Mouse (Mus musculus) 3T3-L1 (cell line): Measurements from ENCODE around the gene Kdm1b.

ENCODE experiments used
- DNase-seq: peaks from one replicate; pipeline ENCODE4 v3.0.0-alpha.2; 2015; ENCODE audit warnings: low read depth, low spot score

The Kdm1b gene

DNA sequence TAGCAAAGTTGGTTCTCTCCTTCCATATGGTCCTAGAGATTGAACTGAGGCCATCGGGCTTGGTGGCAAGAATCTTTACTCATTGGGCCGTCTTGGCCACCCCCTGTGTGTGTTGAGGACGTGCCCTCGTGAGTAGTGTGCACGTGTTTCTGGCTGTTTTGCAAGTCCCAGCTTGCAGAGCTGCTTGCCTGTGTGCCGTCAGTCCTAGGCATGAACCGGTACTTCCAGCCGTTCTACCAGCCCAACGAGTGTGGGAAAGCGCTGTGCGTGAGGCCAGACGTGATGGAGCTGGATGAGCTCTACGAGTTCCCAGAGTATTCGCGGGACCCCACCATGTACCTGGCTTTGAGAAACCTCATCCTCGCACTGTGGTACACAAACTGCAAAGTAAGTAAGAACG, 19.5 kb downstream of the Kdm1b start:
- DNase-seq: no peak

DNA sequence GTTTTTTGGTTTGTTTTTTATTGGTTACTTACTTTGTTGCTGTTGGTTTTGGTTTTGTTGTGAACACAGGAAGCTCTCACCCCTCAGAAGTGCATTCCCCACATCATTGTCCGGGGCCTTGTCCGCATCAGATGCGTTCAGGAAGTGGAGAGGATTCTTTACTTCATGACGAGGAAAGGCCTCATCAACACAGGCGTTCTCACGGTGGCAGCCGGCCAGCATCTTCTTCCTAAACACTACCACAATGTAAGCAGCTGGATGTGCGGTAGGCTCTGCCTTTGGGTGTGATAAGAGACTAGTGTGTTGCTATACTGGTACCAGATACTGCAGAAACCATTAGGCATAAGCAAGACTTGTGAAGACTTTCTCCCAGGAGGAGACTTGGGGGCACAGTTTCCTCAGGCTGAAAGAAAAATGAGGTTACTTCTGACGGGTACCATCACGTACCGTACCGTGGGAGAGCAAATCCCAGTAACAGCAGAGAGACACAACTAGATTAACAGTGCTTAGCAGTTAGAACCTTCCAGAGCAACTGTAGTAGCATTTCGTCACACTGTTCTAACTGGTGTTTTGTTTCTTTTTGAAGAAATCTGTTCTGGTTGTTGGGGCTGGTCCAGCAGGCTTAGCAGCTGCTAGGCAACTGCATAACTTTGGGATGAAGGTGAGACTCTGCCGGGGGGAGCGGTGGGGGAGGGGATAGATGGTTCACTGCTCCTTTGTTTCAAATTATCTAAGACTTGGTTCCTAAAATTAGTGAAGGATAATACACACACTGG, 20.9 kb downstream of the Kdm1b start:
- DNase-seq: no peak

DNA sequence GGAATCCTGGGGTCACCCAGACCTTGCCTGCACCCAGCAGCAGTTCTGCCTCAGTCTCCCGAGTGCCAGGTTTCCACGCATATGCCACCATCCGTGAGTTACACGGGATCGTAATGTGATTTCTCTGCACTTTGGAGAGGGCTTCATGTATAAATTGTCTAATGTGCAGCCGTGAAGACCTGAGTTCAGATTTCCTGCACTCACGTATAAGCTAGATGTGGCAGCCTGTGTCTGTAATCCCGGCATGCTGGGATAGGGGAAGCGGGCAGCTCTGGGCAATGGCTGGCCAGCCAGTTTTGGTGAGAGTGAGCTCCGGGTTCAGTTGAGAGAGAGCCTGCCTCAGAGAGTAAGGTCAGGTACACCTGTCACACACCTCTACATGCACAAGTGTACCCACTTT, 23.2 kb downstream of the Kdm1b start:
- no peak for DNase-seq

DNA sequence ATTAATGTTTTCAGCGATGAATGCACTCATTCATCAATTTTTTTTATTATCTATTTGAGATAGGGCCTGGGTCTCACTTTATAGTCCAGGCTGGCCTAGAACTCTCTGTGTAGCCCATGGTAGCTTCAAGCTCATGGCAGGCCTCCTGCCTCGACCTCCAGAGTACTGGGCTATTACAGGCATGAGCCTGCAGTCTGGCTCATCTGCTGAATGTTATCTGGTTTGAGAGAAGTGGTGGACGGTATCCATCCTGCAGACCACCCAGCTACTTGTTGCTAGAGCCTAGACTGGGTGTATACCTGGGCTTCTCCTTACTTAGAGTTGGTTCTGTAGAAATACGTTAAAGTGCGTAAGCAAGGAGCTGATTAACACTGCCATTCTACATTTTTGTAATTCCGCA, 23.7 kb downstream of the Kdm1b start:
- no peak for DNase-seq

DNA sequence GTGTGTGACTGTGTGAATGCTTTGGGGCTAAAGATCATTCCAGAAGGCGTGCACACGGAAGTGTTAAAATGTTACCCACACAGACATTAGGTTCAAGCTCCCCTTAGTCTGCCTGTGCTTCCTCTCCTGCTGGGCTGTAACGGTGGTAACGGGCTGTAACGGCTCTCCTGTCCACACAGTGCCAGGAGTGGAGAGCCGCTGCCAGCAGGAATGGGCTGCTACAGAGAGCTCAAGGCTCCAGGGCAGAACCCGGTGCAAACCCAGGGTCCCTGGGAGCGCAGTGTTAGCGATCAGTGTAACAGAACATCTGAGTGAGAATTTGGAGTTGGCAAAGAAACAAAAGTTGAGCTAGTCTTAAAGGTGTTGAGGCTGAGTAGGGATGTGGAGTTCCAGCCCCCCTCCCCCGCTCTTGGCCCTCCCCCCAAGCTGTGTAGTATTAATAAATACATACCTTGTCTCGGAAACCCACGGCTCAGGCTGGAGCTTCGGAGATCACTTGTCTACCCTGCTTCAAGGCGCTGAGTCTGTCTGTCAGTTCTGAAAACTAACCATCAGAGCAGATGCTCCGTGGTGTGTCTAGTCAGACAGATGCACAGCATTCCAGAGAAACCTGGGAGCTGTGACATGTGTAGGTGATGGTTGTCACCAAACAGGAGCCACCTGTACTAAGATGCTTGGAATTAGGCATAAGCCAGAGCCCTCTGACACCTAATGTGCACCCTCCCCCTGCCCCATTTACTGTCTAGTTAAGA, 27.2 kb downstream of the Kdm1b start:
- no peak for DNase-seq

DNA sequence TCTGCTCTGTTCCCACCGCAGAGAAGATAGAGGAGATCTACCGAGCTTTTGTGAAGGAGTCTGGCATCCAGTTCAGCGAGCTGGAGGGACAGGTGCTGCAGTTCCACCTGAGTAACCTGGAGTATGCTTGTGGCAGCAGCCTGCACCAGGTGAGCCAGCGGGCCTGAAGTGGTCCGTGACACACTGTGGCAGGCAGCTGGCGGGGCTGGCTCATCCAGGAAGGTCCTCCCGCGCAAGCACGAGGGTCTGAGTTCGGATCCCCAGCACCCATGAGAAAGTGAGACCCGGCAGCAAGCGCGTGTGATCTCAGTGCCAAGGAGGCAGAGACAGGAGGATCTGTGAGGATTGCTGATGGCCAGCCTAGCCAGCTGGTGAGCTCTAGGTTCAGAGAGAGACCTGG, 28.6 kb downstream of the Kdm1b start:
- DNase-seq: no peak

DNA sequence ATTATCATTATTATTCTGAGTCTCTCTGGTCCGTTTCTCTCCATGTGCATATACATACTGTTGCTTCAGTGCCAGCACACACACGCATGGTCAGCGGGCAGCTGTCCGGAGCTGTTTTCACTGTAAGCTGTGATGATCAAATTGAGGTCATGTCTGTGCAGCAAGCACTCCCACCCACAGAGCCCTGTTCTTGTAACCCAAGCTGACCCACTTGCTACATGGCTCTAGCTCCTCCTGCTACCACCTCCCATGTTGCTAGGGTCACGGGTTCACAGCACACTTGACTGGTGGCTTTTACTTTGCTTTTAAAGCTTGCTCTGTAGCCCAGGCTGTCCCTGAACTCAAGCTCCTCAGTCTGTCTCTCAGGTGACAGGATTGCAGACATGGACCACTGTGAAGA, 29.2 kb downstream of the Kdm1b start:
- no peak for DNase-seq

DNA sequence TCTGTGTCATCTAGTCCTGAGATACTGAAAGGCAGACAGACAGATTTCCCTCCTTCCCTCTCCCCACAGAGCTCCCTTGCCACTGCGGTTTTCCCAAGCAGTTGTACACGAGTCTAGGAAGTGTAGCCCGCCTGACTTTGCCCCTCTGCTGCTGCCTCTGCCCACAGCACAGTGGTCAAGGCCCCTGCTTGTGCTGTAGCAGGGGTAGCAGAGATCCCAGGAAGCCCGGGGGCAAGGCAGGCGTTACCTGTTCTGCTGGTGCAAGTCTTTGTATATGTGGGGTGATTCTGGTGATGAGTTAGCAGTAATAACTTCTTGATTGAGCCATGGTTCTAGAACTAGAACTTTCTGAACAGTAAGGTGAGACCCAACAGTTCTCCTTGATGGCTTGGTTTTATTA, 32.9 kb downstream of the Kdm1b start:
- no peak for DNase-seq

DNA sequence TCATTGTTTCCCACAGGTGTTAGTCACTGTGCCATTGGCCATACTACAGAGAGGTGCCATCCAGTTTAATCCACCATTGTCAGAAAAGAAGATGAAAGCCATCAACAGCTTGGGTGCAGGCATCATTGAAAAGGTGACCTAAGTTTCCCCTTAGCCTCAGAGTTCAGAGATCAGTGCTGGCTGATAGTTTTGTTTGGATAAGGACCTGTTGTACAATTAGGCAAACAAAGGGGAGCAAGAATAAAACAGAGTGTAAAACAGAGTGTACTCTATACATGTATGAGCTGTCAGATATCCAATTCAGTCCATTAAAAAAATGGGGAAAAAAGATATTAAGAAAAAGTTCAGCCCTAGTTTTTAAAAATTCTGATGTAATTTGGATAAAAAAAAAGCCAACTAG, 34.1 kb downstream of the Kdm1b start:
- no peak for DNase-seq

DNA sequence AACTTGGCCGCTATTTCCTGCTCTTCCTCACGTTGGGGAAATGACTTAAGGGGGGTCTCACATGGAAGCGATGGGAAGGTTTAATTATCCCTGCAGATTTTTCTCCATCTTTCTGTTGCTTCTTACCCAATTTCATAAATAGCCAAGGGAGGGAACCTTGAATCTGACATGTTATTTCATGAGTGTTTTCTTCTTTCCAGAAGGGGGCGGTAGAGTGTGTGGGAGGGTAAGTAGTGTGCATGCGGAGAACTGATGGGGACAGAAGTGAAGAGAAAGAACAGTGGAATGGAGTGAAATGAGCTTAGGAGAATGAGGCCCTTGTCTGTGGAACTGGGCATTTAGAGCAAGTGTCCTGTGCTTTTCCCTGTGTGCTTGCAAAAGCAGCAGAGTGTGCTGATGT, 35.5 kb downstream of the Kdm1b start:
- DNase-seq: peak; percentile 24

DNA sequence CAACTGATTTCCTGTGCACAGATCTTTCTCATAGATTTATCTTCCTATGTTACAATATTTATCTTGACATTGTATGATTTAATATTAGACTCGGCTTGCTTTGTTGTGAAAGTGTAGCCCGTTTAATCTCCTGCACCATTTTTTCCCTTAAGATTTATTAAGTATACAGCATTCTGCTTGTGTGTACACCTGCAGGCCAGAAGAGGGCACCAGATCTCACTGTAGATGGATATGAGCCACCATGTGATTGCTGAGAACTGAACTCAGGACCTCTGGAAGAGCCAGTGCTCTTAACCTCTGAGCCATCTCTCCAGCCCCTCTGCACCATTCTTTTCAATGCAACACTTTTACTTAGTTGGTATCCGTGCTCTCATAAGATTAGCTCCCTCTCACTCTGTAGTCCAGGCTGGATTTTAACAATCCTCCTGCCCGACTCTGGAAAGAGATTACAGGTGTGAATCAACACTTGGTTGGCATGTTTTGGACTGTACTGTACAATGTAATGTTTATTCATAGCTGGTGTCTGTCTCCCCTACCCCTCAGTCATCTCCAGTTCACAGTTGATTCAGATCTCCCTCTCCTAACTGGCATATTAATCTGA, 37.7 kb downstream of the Kdm1b start:
- peak; percentile 33 for DNase-seq

DNA sequence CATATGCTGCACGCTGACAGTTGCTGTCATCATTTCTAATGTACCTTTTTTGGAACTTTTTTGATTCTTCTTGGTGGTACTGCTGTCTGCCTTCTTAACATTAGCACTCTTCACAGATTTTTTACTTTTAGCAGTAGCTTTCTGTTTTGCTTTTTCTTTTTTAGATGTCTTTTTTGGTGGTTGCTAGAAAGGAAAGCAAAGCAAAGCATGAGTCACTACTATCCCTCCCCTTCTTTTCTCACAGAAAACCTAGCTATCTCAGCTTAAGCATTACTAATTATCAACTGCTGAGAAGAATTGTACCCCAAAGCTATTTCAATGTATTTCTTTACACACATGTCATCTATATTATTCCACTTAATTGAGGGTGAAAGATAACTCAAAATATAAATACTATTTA, 45.1 kb downstream of the Kdm1b start:
- DNase-seq: no peak

DNA sequence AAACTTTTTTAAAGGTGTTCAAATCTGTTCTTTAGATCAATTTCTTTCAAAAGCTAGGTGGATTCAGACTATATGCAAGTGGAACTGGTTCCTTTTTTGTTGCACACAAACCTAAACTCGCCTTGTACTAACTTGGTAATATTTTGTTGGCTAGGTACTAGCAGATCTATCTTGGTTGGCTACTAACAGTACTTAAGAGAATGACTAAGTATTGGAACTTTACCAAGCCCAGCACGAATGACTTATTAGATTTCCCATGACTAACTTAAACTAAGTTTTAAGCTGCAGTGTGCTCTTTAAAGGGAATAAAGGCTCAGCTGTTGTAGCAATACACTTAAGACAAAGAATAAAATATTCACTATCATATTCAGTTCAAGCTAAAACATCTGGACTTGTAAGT, 46.0 kb downstream of the Kdm1b start:
- DNase-seq: peak; percentile 71

DNA sequence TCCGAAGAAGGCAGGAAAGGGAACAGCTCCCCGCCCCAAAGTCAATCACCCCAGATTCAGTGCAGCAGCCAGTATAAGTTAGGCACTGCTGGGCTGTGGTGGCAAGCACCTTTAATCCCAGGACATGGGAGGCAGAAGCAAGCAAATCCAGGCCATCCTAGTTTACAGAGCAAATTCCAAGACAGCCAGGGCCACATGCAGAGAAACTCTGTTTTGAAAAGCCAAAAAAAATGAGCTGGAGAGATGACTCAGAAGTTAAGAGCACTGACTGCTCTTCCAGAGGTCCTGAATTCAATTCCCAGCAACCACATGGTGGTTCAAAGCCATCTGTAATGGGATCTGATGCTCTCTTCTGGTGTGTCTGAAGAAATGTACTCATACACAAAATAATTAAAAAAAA, 50.5 kb downstream of the Kdm1b start:
- DNase-seq: peak; percentile 55

DNA sequence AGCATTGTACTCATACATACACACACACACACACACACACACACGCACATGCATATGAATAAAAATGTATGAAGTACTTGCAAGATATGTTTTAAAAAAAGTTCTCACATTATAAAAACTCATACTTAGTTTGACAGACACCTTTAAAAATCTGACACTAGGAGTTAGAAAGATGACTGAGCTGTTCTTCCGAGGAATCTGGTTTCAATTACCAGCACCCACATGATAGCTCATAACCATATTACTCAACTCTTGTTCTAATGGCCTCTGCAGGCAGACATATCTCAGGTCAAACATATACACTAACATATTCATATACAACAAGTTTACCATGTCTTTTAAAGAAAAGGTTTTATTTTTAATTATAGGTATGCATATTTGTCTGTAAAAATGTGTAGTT, 53.3 kb downstream of the Kdm1b start:
- peak; percentile 72 for DNase-seq

DNA sequence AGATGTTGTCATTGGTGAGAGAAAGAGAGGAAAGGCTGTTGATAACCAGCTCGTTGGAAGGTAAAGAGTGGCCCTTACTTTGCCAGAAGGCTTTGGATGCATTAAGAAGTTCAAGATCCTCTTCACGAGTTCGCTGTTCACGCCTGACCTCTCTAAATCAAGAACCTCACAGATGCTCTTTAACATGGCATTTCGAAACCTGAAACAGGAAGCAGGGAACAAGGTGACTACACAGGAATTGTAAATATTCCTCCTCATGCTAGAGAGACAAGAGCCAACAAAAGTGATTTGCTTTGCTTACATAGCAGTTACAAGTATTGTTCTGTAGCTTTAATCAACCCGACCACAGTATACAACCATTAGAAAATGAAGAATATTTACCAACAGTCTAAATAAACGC, 56.0 kb downstream of the Kdm1b start:
- no peak for DNase-seq

DNA sequence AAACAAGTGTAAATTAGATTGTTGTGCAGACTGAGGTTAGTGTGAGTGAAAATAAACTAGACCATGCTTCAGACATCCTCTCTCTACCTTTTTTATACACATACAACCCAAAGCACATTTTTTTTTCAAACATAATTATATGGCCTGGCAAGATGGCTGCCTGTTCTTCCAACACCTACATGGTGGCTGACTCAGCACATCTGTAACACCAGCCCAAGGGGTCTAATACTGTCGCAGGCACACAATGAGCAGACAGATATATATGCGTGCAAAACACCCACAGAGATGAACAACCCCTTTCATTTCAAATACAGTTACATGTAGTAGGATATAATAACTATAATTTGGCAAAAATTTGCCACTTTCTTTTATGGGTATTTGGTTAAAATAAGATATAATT, 57.3 kb downstream of the Kdm1b start:
- no peak for DNase-seq

DNA sequence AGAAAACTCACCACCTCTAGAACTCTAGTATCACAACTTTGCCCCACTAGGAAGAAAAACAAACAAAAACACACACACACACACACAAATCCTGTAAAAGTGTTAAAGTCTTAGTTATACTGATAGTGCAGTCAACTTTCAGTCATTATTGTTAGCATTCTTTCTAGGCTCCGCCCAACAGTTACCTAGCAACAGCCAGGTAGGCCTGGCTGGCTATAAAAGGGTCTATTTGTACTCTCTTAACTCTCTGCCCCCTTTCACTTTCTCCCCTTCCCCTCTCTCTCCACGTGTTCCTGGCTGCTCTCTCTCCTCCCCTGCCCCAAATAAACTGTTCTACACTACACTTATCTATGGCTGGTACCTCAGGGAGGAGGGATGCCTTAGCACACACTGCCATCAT, 60.8 kb downstream of the Kdm1b start:
- DNase-seq: no peak

DNA sequence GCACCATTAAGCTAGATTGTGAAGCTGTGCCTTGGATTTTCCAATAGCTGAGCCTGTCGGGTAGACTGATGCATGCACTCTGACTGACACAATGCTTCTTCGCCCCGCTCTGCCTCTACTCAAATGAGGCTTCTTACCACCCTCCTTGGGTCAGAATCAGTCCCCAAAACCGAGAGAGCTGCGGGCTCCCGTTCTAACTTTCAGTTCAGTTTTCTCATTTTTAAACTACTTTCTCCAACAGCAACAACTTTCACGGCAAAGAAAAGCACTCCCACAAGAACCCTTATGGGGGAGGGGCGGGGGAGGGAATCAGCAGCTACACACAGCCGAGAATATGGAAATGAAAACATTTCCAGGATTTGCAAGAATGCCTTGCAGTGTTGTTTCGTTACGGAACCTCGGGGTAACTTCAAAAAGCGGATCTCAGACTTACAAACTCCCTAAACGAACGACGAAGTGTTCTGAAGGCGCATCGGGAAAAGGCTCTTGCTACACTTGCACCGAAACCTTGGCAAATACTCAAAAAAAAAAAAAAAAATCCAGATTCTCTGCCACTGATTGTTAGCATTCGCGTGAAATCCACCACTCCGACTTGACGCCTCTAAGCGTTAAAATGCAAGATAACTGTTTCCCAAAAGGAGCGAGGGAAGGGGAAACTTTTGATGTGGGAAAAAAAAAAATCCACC, 61.7 kb downstream of the Kdm1b start:
- peak; percentile 63 for DNase-seq

DNA sequence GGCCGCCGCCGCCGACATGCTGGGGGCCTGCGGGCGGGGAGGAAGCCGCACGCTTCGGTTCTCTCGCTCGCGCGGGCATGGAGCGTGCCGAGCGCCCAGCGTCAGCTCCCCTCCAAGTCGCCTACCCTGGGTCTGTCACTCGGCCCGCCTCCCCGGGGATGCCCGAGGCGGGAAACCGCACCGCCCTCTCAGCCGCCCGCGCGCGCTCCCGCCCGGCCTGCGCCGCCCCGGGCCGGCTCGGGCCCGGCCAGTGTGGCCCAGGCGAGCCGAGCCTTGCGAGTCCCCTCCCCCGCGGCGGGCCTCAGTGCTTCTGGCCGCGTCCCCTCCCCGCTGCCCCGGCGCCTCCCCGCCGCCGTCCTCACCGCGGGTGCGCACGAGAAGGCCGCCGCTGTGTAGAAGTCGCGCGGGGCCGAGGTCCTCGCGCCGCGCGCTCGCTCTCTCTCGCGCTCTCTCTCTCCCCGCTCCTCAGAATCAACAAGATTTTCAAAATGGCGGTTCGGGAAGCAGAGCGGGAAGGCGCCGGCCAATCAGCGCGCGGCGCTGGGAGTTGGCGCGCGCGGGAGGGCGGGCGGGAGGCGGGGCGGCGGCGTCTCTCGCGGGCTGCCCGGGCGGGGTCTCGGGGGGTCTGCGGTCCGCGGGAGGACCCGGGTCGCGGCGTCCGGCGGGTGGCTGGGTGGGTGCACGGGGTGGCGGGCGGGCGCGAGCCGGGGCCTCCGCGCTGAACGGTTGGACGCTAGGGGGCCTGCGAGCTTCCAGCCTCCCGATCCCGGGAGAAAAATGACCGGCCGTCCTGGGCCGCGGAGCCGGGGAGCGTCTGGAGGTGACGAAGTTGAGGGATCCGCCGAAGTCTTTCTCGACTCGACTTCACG, 62.6 kb downstream of the Kdm1b start, which contains the start of gene Dek:
Gene Dek (minus strand): TSS at position 491 of the 869 bp plus-strand sequence.
- peak; percentile 78 for DNase-seq

DNA sequence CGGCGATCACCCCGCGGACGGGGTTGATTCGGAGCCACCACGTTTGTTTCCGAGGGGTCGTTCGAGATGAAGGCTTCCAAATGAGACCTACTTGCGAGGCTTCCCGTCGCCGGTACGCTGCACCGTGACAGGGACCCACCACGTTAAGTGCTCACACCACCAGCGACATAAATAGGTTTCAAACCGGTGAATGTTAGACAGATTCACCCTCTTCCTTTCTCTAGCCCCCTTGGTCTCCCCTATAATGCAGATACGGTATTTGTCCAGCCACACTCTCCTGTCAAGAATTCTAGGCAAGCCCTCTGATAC, 63.2 kb downstream of the Kdm1b start:
- peak; percentile 36 for DNase-seq
